Mouse (Mus musculus): Measurements from ENCODE around the gene Ankrd60.
A peak's percentile ranks its signal among the peaks of the same experiment; 100 is the strongest.

Gene Ankrd60

GRCm38 (mm10) chr2:173528493-173528892 lies 49.7 kb downstream of the Ankrd60 start:
- no peak for DNase-seq (ENCODE audit: low read depth, low spot score)

GRCm38 (mm10) chr2:173522376-173522775 lies 55.8 kb downstream of the Ankrd60 start, which contains the start of gene 1700021F07Rik:
1700021F07Rik (plus strand) TSS chr2:173522586.
- peak; percentile 39 for DNase-seq (ENCODE audit: low read depth, low spot score)
